Mouse (Mus musculus): ENCODE measurements around the gene Ell2. TPM values are rescaled to one million over a fixed set of nuclear protein-coding genes. Genes with fewer than 3 reads are reported as not detected.

The Ell2 gene
- polyA plus RNA-seq, 1 experiment from 2014 or later = 2.4 TPM

GRCm38 (mm10) chr13:75752216-75752938 is 45.8 kb downstream of the Ell2 start:
- H3K9me3 ChIP-seq = no peaks in the 10 kb centered on the region
- ATAC-seq (ENCODE audit: low read depth) = peak; percentile 67; the same call in 1 of the 2 replicates
- H3K36me3 ChIP-seq = no peaks in the 10 kb centered on the region
- no peak overlapping the region for H3K27ac ChIP-seq (replicated peaks)
- H3K4me2 ChIP-seq = no peak overlapping the region
- H3K4me3 ChIP-seq = no peak overlapping the region
- H3K27me3 ChIP-seq = no peaks in the 10 kb centered on the region
- no peak overlapping the region for H3K9ac ChIP-seq
- peaks cover 4% of the 10 kb centered on the region; the same call in 1 of the 2 replicates for H3K4me1 ChIP-seq (replicated peaks)
- WGBS = 92% methylated on average over 5 of the region's 5 CpGs

GRCm38 (mm10) chr13:75754398-75754797 is 47.8 kb downstream of the Ell2 start:
- no peaks in the 10 kb centered on the region for H3K27me3 ChIP-seq
- ATAC-seq (ENCODE audit: low read depth) = no peak
- no peaks in the 10 kb centered on the region for H3K9me3 ChIP-seq
- H3K4me2 ChIP-seq = no peak overlapping the region
- H3K4me1 ChIP-seq (replicated peaks) = peaks cover 4% of the 10 kb centered on the region; the same call in 1 of the 2 replicates
- 90% methylated on average over 5 of the region's 5 CpGs for WGBS
- no peak overlapping the region for H3K9ac ChIP-seq
- H3K4me3 ChIP-seq = no peak overlapping the region
- H3K27ac ChIP-seq (replicated peaks) = no peak overlapping the region
- no peaks in the 10 kb centered on the region for H3K36me3 ChIP-seq

GRCm38 (mm10) chr13:75760859-75761548 is 54.4 kb downstream of the Ell2 start:
- no peak overlapping the region for H3K27ac ChIP-seq (replicated peaks)
- H3K4me1 ChIP-seq (replicated peaks) = 0 out of 2 replicates have a peak, but pooled peaks cover 3% of the 10 kb centered on the region
- H3K36me3 ChIP-seq = no peaks in the 10 kb centered on the region
- ATAC-seq (ENCODE audit: low read depth) = no peak
- no peaks in the 10 kb centered on the region for H3K9me3 ChIP-seq
- no peak overlapping the region for H3K4me3 ChIP-seq
- H3K4me2 ChIP-seq = no peak overlapping the region
- H3K27me3 ChIP-seq = no peaks in the 10 kb centered on the region
- WGBS = 95% methylated on average over 4 of the region's 4 CpGs
- H3K9ac ChIP-seq = no peak overlapping the region

GRCm38 (mm10) chr13:75762759-75763158 is 56.2 kb downstream of the Ell2 start:
- no peaks in the 10 kb centered on the region for H3K27me3 ChIP-seq
- H3K9ac ChIP-seq = no peak overlapping the region
- no peak overlapping the region for H3K27ac ChIP-seq (replicated peaks)
- H3K4me2 ChIP-seq = no peak overlapping the region
- no peaks in the 10 kb centered on the region for H3K36me3 ChIP-seq
- ATAC-seq (ENCODE audit: low read depth) = no peak
- no peaks in the 10 kb centered on the region for H3K9me3 ChIP-seq
- 0 out of 2 replicates have a peak, but pooled peaks cover 3% of the 10 kb centered on the region for H3K4me1 ChIP-seq (replicated peaks)
- WGBS = 90% methylated on average over 4 of the region's 4 CpGs
- H3K4me3 ChIP-seq = no peak overlapping the region

- Histone ChIP-seq H3K4me1 (replicated peaks) (peaks cover 6% of the 10 kb centered on the region; the same call in 1 of the 2 replicates), H3K9me3 (no peaks in the 10 kb centered on the region), H3K4me2 (no peak overlapping the region), H3K36me3 (no peaks in the 10 kb centered on the region), H3K27me3 (no peaks in the 10 kb centered on the region), H3K27ac (replicated peaks) (no peak overlapping the region), H3K4me3 (no peak overlapping the region), H3K9ac (no peak overlapping the region)
- WGBS = 61% methylated on average over 3 of the region's 3 CpGs
- ATAC-seq (ENCODE audit: low read depth) = no peak
Observed at GRCm38 (mm10) chr13:75763280-75763679, 56.7 kb downstream of the Ell2 start.

- no peak overlapping the region for H3K27ac ChIP-seq (replicated peaks)
- no peak overlapping the region for H3K4me3 ChIP-seq
- no peak overlapping the region for H3K4me2 ChIP-seq
- no peaks in the 10 kb centered on the region for H3K27me3 ChIP-seq
- H3K9ac ChIP-seq = no peak overlapping the region
- H3K9me3 ChIP-seq = no peaks in the 10 kb centered on the region
- WGBS = 22% methylated on average over 1 of the region's 1 CpGs
- ATAC-seq (ENCODE audit: low read depth) = no peak
- H3K36me3 ChIP-seq = no peaks in the 10 kb centered on the region
- H3K4me1 ChIP-seq (replicated peaks) = peaks cover 7% of the 10 kb centered on the region; the same call in 1 of the 2 replicates
Observed at GRCm38 (mm10) chr13:75765742-75766141, 59.2 kb downstream of the Ell2 start.

- Histone ChIP-seq H3K27ac (replicated peaks) (no peak overlapping the region), H3K27me3 (no peaks in the 10 kb centered on the region), H3K36me3 (no peaks in the 10 kb centered on the region), H3K9me3 (no peaks in the 10 kb centered on the region), H3K4me1 (replicated peaks) (peaks cover 7% of the 10 kb centered on the region; the same call in 1 of the 2 replicates), H3K4me3 (no peak overlapping the region), H3K4me2 (no peak overlapping the region), H3K9ac (no peak overlapping the region)
- WGBS = 15% methylated on average over 5 of the region's 5 CpGs
- no peak for ATAC-seq (ENCODE audit: low read depth)
Observed at GRCm38 (mm10) chr13:75766238-75766637, 59.7 kb downstream of the Ell2 start.

- no peak for ATAC-seq (ENCODE audit: low read depth)
- no peak overlapping the region for H3K27ac ChIP-seq (replicated peaks)
Observed at GRCm38 (mm10) chr13:75766967-75767366, 60.4 kb downstream of the Ell2 start.

GRCm38 (mm10) chr13:75770744-75771143 is 64.2 kb downstream of the Ell2 start:
- Histone ChIP-seq H3K36me3 (no peaks in the 10 kb centered on the region), H3K9me3 (no peaks in the 10 kb centered on the region), H3K9ac (no peak overlapping the region), H3K4me3 (no peak overlapping the region), H3K4me2 (no peak overlapping the region), H3K4me1 (replicated peaks) (peaks cover 5% of the 10 kb centered on the region; the same call in 1 of the 2 replicates), H3K27me3 (no peaks in the 10 kb centered on the region), H3K27ac (replicated peaks) (no peak overlapping the region)
- WGBS = 96% methylated on average over 2 of the region's 2 CpGs
- no peak for ATAC-seq (ENCODE audit: low read depth)

More at GRCm38 (mm10) chr13:75766967-75767366, 60.4 kb downstream of the Ell2 start:
- no peaks in the 10 kb centered on the region for H3K27me3 ChIP-seq
- H3K4me1 ChIP-seq (replicated peaks) = peaks cover 7% of the 10 kb centered on the region; the same call in 1 of the 2 replicates
- H3K36me3 ChIP-seq = no peaks in the 10 kb centered on the region
- H3K9ac ChIP-seq = no peak overlapping the region
- H3K9me3 ChIP-seq = no peaks in the 10 kb centered on the region
- H3K4me2 ChIP-seq = no peak overlapping the region
- no peak overlapping the region for H3K4me3 ChIP-seq
- WGBS = 75% methylated on average over 2 of the region's 2 CpGs

GRCm38 (mm10) chr13:75771404-75771803 is 64.8 kb downstream of the Ell2 start:
- 90% methylated on average over 4 of the region's 4 CpGs for WGBS
- H3K9me3 ChIP-seq = no peaks in the 10 kb centered on the region
- H3K36me3 ChIP-seq = no peaks in the 10 kb centered on the region
- no peak overlapping the region for H3K4me2 ChIP-seq
- H3K4me1 ChIP-seq (replicated peaks) = peaks cover 4% of the 10 kb centered on the region; the same call in 1 of the 2 replicates
- H3K4me3 ChIP-seq = no peak overlapping the region
- H3K9ac ChIP-seq = no peak overlapping the region
- H3K27me3 ChIP-seq = no peaks in the 10 kb centered on the region
- ATAC-seq (ENCODE audit: low read depth) = no peak
- H3K27ac ChIP-seq (replicated peaks) = no peak overlapping the region

GRCm38 (mm10) chr13:75771984-75772730 is 65.6 kb downstream of the Ell2 start:
- Histone ChIP-seq H3K4me2 (no peak overlapping the region), H3K27me3 (no peaks in the 10 kb centered on the region), H3K4me1 (replicated peaks) (peaks cover 4% of the 10 kb centered on the region; the same call in 1 of the 2 replicates), H3K4me3 (no peak overlapping the region), H3K27ac (replicated peaks) (no peak overlapping the region), H3K36me3 (no peaks in the 10 kb centered on the region), H3K9me3 (no peaks in the 10 kb centered on the region), H3K9ac (no peak overlapping the region)
- ATAC-seq (ENCODE audit: low read depth) = no peak
- WGBS = 96% methylated on average over 3 of the region's 3 CpGs

GRCm38 (mm10) chr13:75775961-75776360 is 69.4 kb downstream of the Ell2 start:
- no peak for ATAC-seq (ENCODE audit: low read depth)
- H3K9ac ChIP-seq = no peak overlapping the region
- no peaks in the 10 kb centered on the region for H3K9me3 ChIP-seq
- H3K27ac ChIP-seq (replicated peaks) = no peak overlapping the region
- no peaks in the 10 kb centered on the region for H3K36me3 ChIP-seq
- no peaks in the 10 kb centered on the region for H3K4me1 ChIP-seq (replicated peaks)
- no peak overlapping the region for H3K4me3 ChIP-seq
- no peak overlapping the region for H3K4me2 ChIP-seq
- no peaks in the 10 kb centered on the region for H3K27me3 ChIP-seq

Measured in neural tube, embryonic 13.5 days (tissue).